In the genomic region with DNA sequence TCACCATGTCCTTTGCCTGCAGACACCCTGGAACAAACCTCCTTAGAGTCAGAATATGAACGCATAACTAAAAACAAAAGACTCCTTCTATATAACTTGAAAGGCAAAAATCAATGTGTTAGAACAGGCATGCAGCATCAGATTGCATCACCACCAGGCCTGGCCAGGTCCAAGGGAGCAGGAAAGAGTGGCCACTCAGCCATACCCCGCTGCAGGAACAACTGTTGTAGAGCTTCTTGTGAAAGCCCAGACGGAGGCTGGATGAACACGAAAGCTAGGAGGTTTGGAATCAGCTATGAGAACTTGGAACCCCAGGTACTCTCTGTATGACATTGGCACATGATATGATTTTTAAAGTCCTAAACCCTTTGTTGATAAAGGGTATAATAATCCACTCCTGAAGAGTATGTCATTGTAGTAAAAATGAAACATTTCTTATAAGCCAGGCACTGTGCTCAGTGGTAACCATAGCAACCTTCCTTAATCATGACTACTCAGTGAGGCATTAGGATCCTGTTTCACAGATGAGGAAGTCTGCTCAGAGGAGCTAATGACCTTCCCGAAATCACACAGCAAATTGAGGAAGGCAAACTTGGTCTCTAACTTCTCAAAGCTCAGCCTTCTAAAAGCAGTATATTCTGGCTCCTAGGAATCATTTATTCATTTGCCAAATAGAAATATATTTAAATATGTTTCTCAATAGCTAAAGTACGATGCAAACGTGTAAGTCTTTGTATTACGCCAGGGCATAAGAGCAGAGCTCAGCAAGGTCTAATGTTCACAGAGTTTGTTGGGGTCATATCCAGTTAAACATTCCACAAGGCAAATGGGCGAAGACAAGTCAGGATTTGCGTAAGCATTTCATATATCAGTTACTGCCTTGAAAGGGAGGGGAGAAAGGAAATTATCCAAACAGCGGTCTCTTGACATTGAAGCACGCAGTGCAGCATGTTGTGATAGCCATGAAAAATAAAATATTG, we compare ENCODE assay signal across 18 mouse cellular contexts. TPM values are rescaled to one million over a fixed set of nuclear protein-coding genes. Genes with fewer than 3 reads are reported as not detected.
A peak's percentile ranks its signal among the peaks of the same experiment; 100 is the strongest.
DNase-seq lines count a peak whose midpoint lies in the region; ATAC-seq and TF ChIP-seq lines count a peak whose summit lies in the region.
"Had no signal": no experiment of that assay in that cellular context is flagged by ENCODE, and none has a peak within 500 bp of the region (broad histone marks: within the 10 kb centered on the region; RNA-seq: fewer than 3 reads in every experiment).

No protein-coding gene starts in this region.

- no peak overlapping the region for H3K9ac ChIP-seq in forebrain, embryonic 15.5 days (replicated peaks)
- no peak overlapping the region for H3K9ac ChIP-seq in forebrain, embryonic 11.5 days (ENCODE audit: low read length)
- H3K9ac ChIP-seq in liver, adult 2 months (ENCODE audit: low read depth, low read length), result no peak overlapping the region
- no peak overlapping the region for H3K9ac ChIP-seq in liver, embryonic 11.5 days (ENCODE audit: low read depth, low read length)
- H3K9ac ChIP-seq in midbrain, embryonic 16.5 days (ENCODE audit: low read depth, low read length), result no peak overlapping the region
- H3K9ac ChIP-seq: embryonic facial prominence, embryonic 12.5 days; intestine, embryonic 15.5 days; liver, embryonic 13.5 days; neural tube, embryonic 15.5 days had no signal

- H3K9me3 ChIP-seq in forebrain, embryonic 15.5 days, result no peaks in the 10 kb centered on the region
- H3K9me3 ChIP-seq in forebrain, embryonic 11.5 days (ENCODE audit: control insufficient read depth, low read length), result no peaks in the 10 kb centered on the region
- no peaks in the 10 kb centered on the region for H3K9me3 ChIP-seq in liver, embryonic 11.5 days (ENCODE audit: control insufficient read depth, low read length)
- H3K9me3 ChIP-seq in midbrain, embryonic 16.5 days (replicated peaks; ENCODE audit: control insufficient read depth, low read length, poor library complexity, severe bottlenecking), result no peaks in the 10 kb centered on the region
- H3K9me3 ChIP-seq: embryonic facial prominence, embryonic 12.5 days; intestine, embryonic 15.5 days; liver, embryonic 13.5 days; neural tube, embryonic 15.5 days had no signal

- H3K36me3 ChIP-seq in forebrain, embryonic 15.5 days, result no peaks in the 10 kb centered on the region
- no peaks in the 10 kb centered on the region for H3K36me3 ChIP-seq in forebrain, embryonic 11.5 days (ENCODE audit: control insufficient read depth, insufficient read depth, low read length)
- no peaks in the 10 kb centered on the region for H3K36me3 ChIP-seq in liver, adult 2 months (ENCODE audit: control insufficient read depth, insufficient read depth, low read length)
- H3K36me3 ChIP-seq in liver, embryonic 11.5 days (ENCODE audit: control insufficient read depth, insufficient read depth, low read length), result no peaks in the 10 kb centered on the region
- no peaks in the 10 kb centered on the region for H3K36me3 ChIP-seq in midbrain, embryonic 16.5 days (ENCODE audit: control insufficient read depth, insufficient read depth, low read length)
- H3K36me3 ChIP-seq: embryonic facial prominence, embryonic 12.5 days; intestine, embryonic 15.5 days; liver, embryonic 13.5 days; neural tube, embryonic 15.5 days had no signal

- ATAC-seq in forebrain, embryonic 15.5 days (replicated peaks), result peak; percentile 79
- ATAC-seq in forebrain, embryonic 11.5 days (replicated peaks; ENCODE audit: low FRiP score), result no peak
- ATAC-seq in liver, embryonic 11.5 days (replicated peaks; ENCODE audit: low FRiP score), result no peak
- peak; percentile 71 for ATAC-seq in midbrain, embryonic 16.5 days
- ATAC-seq: intestine, embryonic 15.5 days had no signal

- no peak overlapping the region for H3K27ac ChIP-seq in forebrain, embryonic 15.5 days (replicated peaks)
- H3K27ac ChIP-seq in forebrain, embryonic 11.5 days (ENCODE audit: low read depth, low read length), result no peak overlapping the region
- no peak overlapping the region for H3K27ac ChIP-seq in liver, adult 2 months (replicated peaks; ENCODE audit: insufficient read depth, low read depth, low read length)
- H3K27ac ChIP-seq in liver, embryonic 11.5 days (ENCODE audit: low read depth, low read length), result no peak overlapping the region
- no peak overlapping the region for H3K27ac ChIP-seq in midbrain, embryonic 16.5 days (ENCODE audit: low read length)
- H3K27ac ChIP-seq: embryonic facial prominence, embryonic 12.5 days; intestine, embryonic 15.5 days; liver, embryonic 13.5 days; neural tube, embryonic 15.5 days had no signal

- H3K4me2 ChIP-seq in forebrain, embryonic 15.5 days (replicated peaks), result no peak overlapping the region
- H3K4me2 ChIP-seq in forebrain, embryonic 11.5 days (ENCODE audit: low read depth, low read length, severe bottlenecking), result no peak overlapping the region
- no peak overlapping the region for H3K4me2 ChIP-seq in liver, embryonic 11.5 days
- no peak overlapping the region for H3K4me2 ChIP-seq in midbrain, embryonic 16.5 days (ENCODE audit: low read length)
- H3K4me2 ChIP-seq: embryonic facial prominence, embryonic 12.5 days; intestine, embryonic 15.5 days; liver, embryonic 13.5 days; neural tube, embryonic 15.5 days had no signal

- no peaks in the 10 kb centered on the region for H3K27me3 ChIP-seq in forebrain, embryonic 15.5 days
- H3K27me3 ChIP-seq in forebrain, embryonic 11.5 days (ENCODE audit: control insufficient read depth, insufficient read depth, low read length), result no peaks in the 10 kb centered on the region
- H3K27me3 ChIP-seq in liver, adult 2 months (ENCODE audit: control insufficient read depth, insufficient read depth, low read length), result no peaks in the 10 kb centered on the region
- H3K27me3 ChIP-seq in liver, embryonic 11.5 days (replicated peaks; ENCODE audit: control insufficient read depth, insufficient read depth, low read length), result no peaks in the 10 kb centered on the region
- no peaks in the 10 kb centered on the region for H3K27me3 ChIP-seq in midbrain, embryonic 16.5 days (ENCODE audit: control insufficient read depth, insufficient read depth, low read depth, low read length)
- H3K27me3 ChIP-seq: embryonic facial prominence, embryonic 12.5 days; intestine, embryonic 15.5 days; liver, embryonic 13.5 days; neural tube, embryonic 15.5 days had no signal

- no peak for TF ChIP-seq CTCF in liver, adult 2 months (IDR thresholded peaks at IDR 0.05; ENCODE audit: low read depth, low read length)

- H3K4me1 ChIP-seq in forebrain, embryonic 15.5 days, result no peaks in the 10 kb centered on the region
- H3K4me1 ChIP-seq in forebrain, embryonic 11.5 days (replicated peaks; ENCODE audit: control insufficient read depth, insufficient read depth, low read length), result no peaks in the 10 kb centered on the region
- H3K4me1 ChIP-seq in liver, adult 2 months (ENCODE audit: control insufficient read depth, insufficient read depth, low read length), result no peaks in the 10 kb centered on the region
- H3K4me1 ChIP-seq in liver, embryonic 11.5 days (replicated peaks; ENCODE audit: control insufficient read depth, insufficient read depth, low read length), result no peaks in the 10 kb centered on the region
- H3K4me1 ChIP-seq in midbrain, embryonic 16.5 days (ENCODE audit: control insufficient read depth, insufficient read depth, low read length), result no peaks in the 10 kb centered on the region
- H3K4me1 ChIP-seq: embryonic facial prominence, embryonic 12.5 days; intestine, embryonic 15.5 days; liver, embryonic 13.5 days; neural tube, embryonic 15.5 days had no signal

- 76% methylated on average over 12 of the region's 12 CpGs for WGBS in forebrain, embryonic 15.5 days
- WGBS in forebrain, embryonic 11.5 days, result 78% methylated on average over 12 of the region's 12 CpGs
- 47% methylated on average over 12 of the region's 12 CpGs for WGBS in liver, adult 2 months
- 76% methylated on average over 12 of the region's 12 CpGs for WGBS in liver, embryonic 11.5 days
- 78% methylated on average over 12 of the region's 12 CpGs for WGBS in midbrain, embryonic 16.5 days

- no peak for TF ChIP-seq POLR2A in liver, adult 2 months (IDR thresholded peaks at IDR 0.05; ENCODE audit: extremely low read depth, insufficient read depth, low read length)

- H3K79me2 ChIP-seq in liver, adult 2 months (ENCODE audit: control insufficient read depth, insufficient read depth, low read length), result no peaks in the 10 kb centered on the region

- no peak overlapping the region for H3K4me3 ChIP-seq in forebrain, embryonic 15.5 days
- no peak overlapping the region for H3K4me3 ChIP-seq in forebrain, embryonic 11.5 days (ENCODE audit: low read depth, low read length)
- H3K4me3 ChIP-seq in liver, adult 2 months (ENCODE audit: insufficient read depth, low read depth, low read length), result no peak overlapping the region
- no peak overlapping the region for H3K4me3 ChIP-seq in liver, embryonic 11.5 days (ENCODE audit: low read depth, low read length)
- no peak overlapping the region for H3K4me3 ChIP-seq in midbrain, embryonic 16.5 days (ENCODE audit: low read depth, low read length)
- H3K4me3 ChIP-seq: embryonic facial prominence, embryonic 12.5 days; intestine, embryonic 15.5 days; liver, embryonic 13.5 days; neural tube, embryonic 15.5 days had no signal

- no peak for DNase-seq in forebrain, embryonic 11.5 days (ENCODE audit: low spot score)
- peak; percentile 36 for DNase-seq in liver, adult 2 months (ENCODE audit: extremely low read depth, low read depth, low spot score)
- no peak for DNase-seq in liver, embryonic 11.5 days (ENCODE audit: low spot score)
- peak; percentile 12 for DNase-seq in R1 (ENCODE audit: low read depth, low spot score)
- DNase-seq in right cerebral cortex, postnatal 14 days, result no peak
- no peak for DNase-seq in adrenal gland, adult 8-10 months
- DNase-seq: adrenal gland, postnatal 36 days; cerebellum, adult 11-12 months; heart, adult 18-20 months; heart, postnatal 14 days; liver, embryonic 13.5 days; right cerebral cortex, postnatal 25 days; thymus, postnatal 25 days had no signal

RNA-seq across cellular contexts. Expression of a gene that starts 24.4 kb away (rescaled TPM):
- 5.2 and 5.7 TPM in 2 replicates for polyA plus RNA-seq in forebrain, embryonic 15.5 days (2015; fragmentation: Nextera tagmentation; extraction: Ambion mirVana)
- polyA plus RNA-seq in forebrain, embryonic 11.5 days (2014; fragmentation: Nextera tagmentation; extraction: Ambion mirVana), result 0.76 and 1.9 TPM in 2 replicates
- total RNA-seq in liver, adult 2 months (2014; rRNA removed), result 1.8 and 3.5 TPM in 2 replicates
- 0.32 and 0.55 TPM in 2 replicates for polyA plus RNA-seq in liver, adult 2 months (2012; rRNA removed)
- 0.06 and 0.27 TPM in 2 replicates for polyA plus RNA-seq in liver, embryonic 11.5 days (2014; fragmentation: Nextera tagmentation; extraction: Ambion mirVana)
- polyA plus RNA-seq in midbrain, embryonic 16.5 days (2015; fragmentation: Nextera tagmentation; extraction: Ambion mirVana), result 10.2 and 11.2 TPM in 2 replicates
- not detected for total RNA-seq in adrenal gland, adult 8-10 months (2022)
- total RNA-seq: adrenal gland, postnatal 36 days; heart, adult 18-20 months; heart, postnatal 14 days had no signal

Comparison
In these comparisons a context has a peak if more than half of its experiments do, and no peak if none do; other contexts are left out.
1. ATAC-seq: peak in forebrain, embryonic 15.5 days (single experiment) and midbrain, embryonic 16.5 days (single experiment); none in forebrain, embryonic 11.5 days (single experiment) and liver, embryonic 11.5 days (single experiment).
2. DNase-seq: peak in liver, adult 2 months (single experiment) and R1 (single experiment); none in forebrain, embryonic 11.5 days (single experiment), liver, embryonic 11.5 days (single experiment), right cerebral cortex, postnatal 14 days (single experiment) and adrenal gland, adult 8-10 months (single experiment).